Mouse (Mus musculus) inflammation-experienced regulatory T-cells, adult 6 months (primary cell): ENCODE results near the gene Phrf1. TPM values are rescaled to one million over a fixed set of nuclear protein-coding genes. Genes with fewer than 3 reads are reported as not detected.
A peak's percentile ranks its signal among the peaks of the same experiment; 100 is the strongest.

Experiments used
- ATAC-seq: one replicate; pipeline ENCODE4 v1.8.0; 2017
- polyA plus RNA-seq, 3 experiments: library from polyadenylated mRNA; unstranded; fragments of 100-300 nt; shearing (Covaris generic); gene quantifications; one replicate each; pipeline ENCODE4 v1.2.1; 2017

Gene Phrf1
- polyA plus RNA-seq, 3 experiments from 2014 or later, result 40.5 to 51.6 (median 46.7) TPM

DNA sequence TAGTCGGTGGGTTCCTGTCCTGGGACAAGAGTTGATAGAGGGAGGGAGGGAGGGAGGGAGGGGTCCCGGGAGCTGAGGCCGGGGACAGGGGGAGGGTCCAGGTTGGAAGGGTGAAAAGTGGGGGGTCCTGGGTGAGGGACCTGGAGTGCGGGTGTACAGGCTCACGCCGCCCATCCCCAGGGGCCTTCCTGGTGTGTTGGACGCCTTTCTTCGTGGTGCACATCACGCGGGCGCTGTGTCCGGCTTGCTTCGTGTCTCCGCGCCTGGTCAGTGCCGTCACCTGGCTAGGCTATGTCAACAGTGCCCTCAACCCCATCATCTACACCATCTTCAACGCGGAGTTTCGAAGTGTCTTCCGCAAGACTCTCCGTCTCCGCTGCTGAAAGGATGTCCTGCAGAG lies 65.9 kb downstream of the Phrf1 start:
- ATAC-seq, result no peak

DNA sequence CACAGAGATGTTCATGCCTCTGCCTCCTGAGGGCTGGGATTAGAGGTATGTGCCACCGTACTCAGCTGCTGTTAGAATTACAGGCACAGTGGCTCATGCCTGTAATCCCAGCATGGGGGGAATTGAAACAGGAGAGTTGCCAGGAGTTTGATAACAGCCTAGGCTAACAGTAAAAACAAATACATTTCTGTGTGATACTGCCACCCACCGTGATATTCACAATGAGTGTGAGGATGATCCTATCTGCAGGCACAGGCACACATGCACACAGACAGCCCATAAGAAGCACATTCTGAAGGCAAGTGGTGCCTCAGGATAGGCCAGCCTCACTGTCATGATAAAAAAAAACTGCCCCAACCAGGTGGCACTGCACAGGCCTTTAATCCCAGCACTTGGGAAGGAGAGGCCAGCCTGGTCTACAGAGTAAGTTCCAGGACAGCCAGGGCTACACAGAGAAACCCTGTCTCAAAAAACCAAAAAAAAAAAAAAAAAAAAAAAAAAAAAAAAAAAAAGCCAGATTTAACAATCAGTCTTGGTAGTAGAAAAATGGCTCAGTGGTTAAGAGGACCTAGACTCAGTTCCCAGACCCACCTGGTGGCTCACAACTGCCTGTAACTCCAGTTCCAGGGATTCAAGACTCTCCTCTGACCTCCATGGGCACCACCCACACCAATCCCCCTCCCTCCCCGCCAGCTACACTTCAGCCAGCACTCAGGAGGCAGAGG lies 69.5 kb downstream of the Phrf1 start:
- ATAC-seq, result no peak

DNA sequence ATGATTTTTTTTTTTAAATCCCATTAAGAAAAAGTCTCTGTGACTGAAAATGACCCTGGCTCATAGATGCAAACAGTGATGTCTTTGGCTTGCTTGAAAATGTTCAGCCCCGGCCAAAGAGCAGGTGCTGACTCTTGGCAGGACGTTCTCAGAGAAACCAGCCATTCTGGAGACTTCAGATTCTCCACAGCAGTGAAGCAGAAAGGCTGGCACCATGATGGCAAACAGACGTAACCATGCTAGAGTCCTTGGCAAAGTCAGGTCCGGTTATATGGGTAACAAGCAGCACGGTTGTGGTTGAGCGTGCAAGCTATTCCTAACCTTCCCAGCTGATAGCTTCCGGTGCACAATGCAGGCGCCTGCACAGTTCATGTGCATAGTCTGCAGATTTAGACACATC lies 70.6 kb downstream of the Phrf1 start:
- ATAC-seq, result no peak

DNA sequence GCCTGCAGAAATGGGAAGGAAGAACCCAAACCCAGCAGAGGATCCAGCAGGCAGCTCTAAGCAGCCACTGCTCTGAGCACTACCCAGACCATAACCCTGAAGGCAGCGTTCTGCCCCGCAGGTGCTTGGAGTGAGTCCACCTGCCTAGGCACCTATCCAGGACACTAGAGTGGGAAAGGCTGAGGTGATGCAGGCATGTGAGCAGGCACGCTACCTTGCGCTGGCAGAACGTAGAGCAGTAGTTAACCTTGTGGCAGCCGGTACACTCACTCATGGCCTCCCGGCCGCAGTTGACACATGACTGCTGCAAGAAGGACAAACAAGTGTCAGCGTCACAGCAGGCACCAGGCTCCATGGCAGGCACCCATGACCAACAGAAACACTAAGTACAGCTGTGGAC lies 72.8 kb downstream of the Phrf1 start:
- no peak for ATAC-seq

DNA sequence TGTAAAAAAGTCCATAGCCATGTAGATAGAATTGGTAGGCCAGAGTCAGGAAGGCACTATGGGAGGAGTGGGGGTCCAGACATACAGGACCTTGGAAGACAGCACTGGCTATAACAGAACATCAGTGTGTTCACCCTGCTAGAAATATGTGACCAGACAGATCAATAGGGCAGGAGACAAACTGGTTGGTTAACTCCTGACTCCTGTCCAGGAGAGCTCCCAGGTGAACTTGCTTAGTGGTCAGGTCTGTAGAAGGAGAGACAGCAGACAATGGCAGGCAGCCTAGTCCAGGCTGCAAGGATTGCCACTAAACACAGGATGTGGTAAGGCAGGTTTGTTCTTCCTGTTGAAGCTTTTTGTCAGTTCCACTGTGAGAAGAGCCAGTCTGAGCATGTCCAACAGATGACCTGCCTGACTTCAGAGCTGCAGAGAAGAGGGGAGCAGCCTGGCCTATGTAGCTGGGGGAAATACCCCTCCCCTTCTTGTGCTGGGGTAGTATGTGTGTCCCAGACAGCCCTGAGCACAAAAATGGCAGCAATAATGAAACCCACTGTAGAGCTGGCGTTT lies 74.2 kb downstream of the Phrf1 start:
- ATAC-seq, result peak; percentile 87

DNA sequence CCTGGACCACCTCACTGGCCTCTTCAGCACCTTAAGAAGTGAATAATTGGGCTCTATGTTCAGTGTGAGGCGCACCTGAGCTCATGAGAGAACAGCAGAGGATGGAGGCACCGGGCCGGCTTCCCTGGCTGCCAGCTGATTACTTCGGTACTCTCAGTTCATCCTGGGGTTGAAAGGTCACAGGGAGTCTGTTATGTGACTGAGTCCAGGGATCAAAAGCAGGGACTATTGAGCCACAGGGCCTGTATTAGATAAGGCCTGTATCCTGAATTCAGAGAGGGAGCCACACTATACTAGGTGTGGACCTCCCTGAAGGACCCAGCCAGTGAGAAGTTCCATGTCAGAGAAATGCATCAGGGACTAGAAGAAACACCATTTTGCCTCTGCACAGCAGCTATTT lies 76.0 kb downstream of the Phrf1 start:
- no peak for ATAC-seq

Other genes starting within 250 kb of the Phrf1 start
- 10 to 100 TPM in 1 of 3 experiments, 1 to 10 TPM in 2; 2.7 to 11.2 (median 3.0) TPM for gene Ifitm3, start 218.0 kb upstream of the Phrf1 start, polyA plus RNA-seq
- gene Ifitm6, start 210.9 kb upstream of the Phrf1 start, polyA plus RNA-seq, result under 1 TPM in 1 of 3 experiments, not detected in 2; 0.94 TPM
- not detected for gene Gm17387, start 199.7 kb upstream of the Phrf1 start, polyA plus RNA-seq
- 10 to 100 TPM; 11.1 to 13.1 (median 12.5) TPM for gene B4galnt4, start 167.7 kb upstream of the Phrf1 start, polyA plus RNA-seq
- 100 to 1,000 TPM; 413 to 487 (median 426) TPM for gene Pkp3, start 150.6 kb upstream of the Phrf1 start, polyA plus RNA-seq
- 100 to 1,000 TPM; 149 to 208 (median 206) TPM for gene Sigirr, start 128.2 kb upstream of the Phrf1 start, polyA plus RNA-seq
- gene Ano9, start 111.0 kb upstream of the Phrf1 start, polyA plus RNA-seq, result not detected
- gene Ptdss2, start 106.4 kb upstream of the Phrf1 start, polyA plus RNA-seq, result 1 to 10 TPM; 6.2 to 9.3 (median 7.0) TPM
- 100 to 1,000 TPM; 135 to 147 (median 143) TPM for gene Rnh1, start 55.9 kb upstream of the Phrf1 start, polyA plus RNA-seq
- gene Hras, start 34.8 kb upstream of the Phrf1 start, polyA plus RNA-seq, result 1 to 10 TPM; 1.5 to 6.2 (median 4.6) TPM
- gene Lrrc56, start 34.6 kb upstream of the Phrf1 start, polyA plus RNA-seq, result 1 to 10 TPM; 1.3 to 2.2 (median 1.7) TPM
- 10 to 100 TPM in 1 of 3 experiments, 1 to 10 TPM in 2; 4.6 to 11.3 (median 8.5) TPM for gene Lmntd2, start 14.7 kb upstream of the Phrf1 start, polyA plus RNA-seq
- gene Rassf7, start 12.9 kb upstream of the Phrf1 start, polyA plus RNA-seq, result 10 to 100 TPM in 2 of 3 experiments, 1 to 10 TPM in 1; 9.2 to 15.0 (median 13.7) TPM
- gene Irf7, start 37.7 kb downstream of the Phrf1 start, polyA plus RNA-seq, result 100 to 1,000 TPM in 2 of 3 experiments, 10 to 100 TPM in 1; 95.5 to 112 (median 100) TPM
- not detected for gene Cdhr5, start 48.0 kb downstream of the Phrf1 start, polyA plus RNA-seq
- not detected for gene Sct, start 50.3 kb downstream of the Phrf1 start, polyA plus RNA-seq
- not detected for gene Drd4, start 63.2 kb downstream of the Phrf1 start, polyA plus RNA-seq
- gene Deaf1, start 98.9 kb downstream of the Phrf1 start, polyA plus RNA-seq, result 10 to 100 TPM; 17.6 to 37.9 (median 34.6) TPM
- gene Tmem80, start 99.0 kb downstream of the Phrf1 start, polyA plus RNA-seq, result 10 to 100 TPM; 27.1 to 41.1 (median 39.1) TPM
- gene Eps8l2, start 110.1 kb downstream of the Phrf1 start, polyA plus RNA-seq, result not detected
- 100 to 1,000 TPM; 271 to 329 (median 303) TPM for gene Taldo1, start 163.4 kb downstream of the Phrf1 start, polyA plus RNA-seq
- gene Gatd1, start 185.4 kb downstream of the Phrf1 start, polyA plus RNA-seq, result 100 to 1,000 TPM in 1 of 3 experiments, 10 to 100 TPM in 2; 70.1 to 108 (median 91.4) TPM
- gene Cend1, start 200.7 kb downstream of the Phrf1 start, polyA plus RNA-seq, result 1 to 10 TPM in 1 of 3 experiments, not detected in 2; 1.7 TPM
- 10 to 100 TPM; 31.4 to 50.6 (median 32.0) TPM for gene Slc25a22, start 209.1 kb downstream of the Phrf1 start, polyA plus RNA-seq
- 10 to 100 TPM in 2 of 3 experiments, 1 to 10 TPM in 1; 5.8 to 11.5 (median 10.3) TPM for gene Pidd1, start 215.2 kb downstream of the Phrf1 start, polyA plus RNA-seq
- gene Rplp2, start 218.6 kb downstream of the Phrf1 start, polyA plus RNA-seq, result 1,000 to 10,000 TPM; 2,239 to 3,896 (median 3,389) TPM
- gene Pnpla2, start 226.4 kb downstream of the Phrf1 start, polyA plus RNA-seq, result 10 to 100 TPM; 49.4 to 68.0 (median 63.9) TPM
- gene Cracr2b, start 232.3 kb downstream of the Phrf1 start, polyA plus RNA-seq, result not detected
- 1 to 10 TPM; 6.0 to 8.7 (median 8.5) TPM for gene Cd151, start 238.6 kb downstream of the Phrf1 start, polyA plus RNA-seq
- gene Polr2l, start 246.3 kb downstream of the Phrf1 start, polyA plus RNA-seq, result 10 to 100 TPM; 15.7 to 24.9 (median 19.9) TPM
- gene Tspan4, start 246.5 kb downstream of the Phrf1 start, polyA plus RNA-seq, result 1 to 10 TPM; 1.8 to 3.0 (median 2.4) TPM